Mouse (Mus musculus): ENCODE results near the gene Fam213a.

The Fam213a gene

GRCm38 (mm10) chr14:41004201-41005141, 9.1 kb downstream of the Fam213a start:
- DNase-seq: peak; percentile 59

- no peak for DNase-seq
Measured at GRCm38 (mm10) chr14:41001576-41001975, 12.0 kb downstream of the Fam213a start.

- DNase-seq: no peak
Measured at GRCm38 (mm10) chr14:41000801-41001200, 12.8 kb downstream of the Fam213a start.

- no peak for DNase-seq
Measured at GRCm38 (mm10) chr14:40999904-41000645, 13.5 kb downstream of the Fam213a start.

- DNase-seq: no peak
Measured at GRCm38 (mm10) chr14:40996171-40996570, 17.4 kb downstream of the Fam213a start.

- no peak for DNase-seq
Measured at GRCm38 (mm10) chr14:40992464-40992863, 21.1 kb downstream of the Fam213a start.

- no peak for DNase-seq
Measured at GRCm38 (mm10) chr14:40988780-40989179, 24.8 kb downstream of the Fam213a start.

- no peak for DNase-seq
Measured at GRCm38 (mm10) chr14:40987184-40987583, 26.4 kb downstream of the Fam213a start.

- DNase-seq: no peak
Measured at GRCm38 (mm10) chr14:40985635-40986034, 28.0 kb downstream of the Fam213a start.

GRCm38 (mm10) chr14:40979723-40980122, 33.9 kb downstream of the Fam213a start:
- no peak for DNase-seq

- peak; percentile 78 for DNase-seq
Measured at GRCm38 (mm10) chr14:40979002-40979401, 34.6 kb downstream of the Fam213a start.

- DNase-seq: peak; percentile 89
Measured at GRCm38 (mm10) chr14:40975127-40975721, 38.4 kb downstream of the Fam213a start.

- no peak for DNase-seq
Measured at GRCm38 (mm10) chr14:40968051-40968450, 45.5 kb downstream of the Fam213a start.

- no peak for DNase-seq
Measured at GRCm38 (mm10) chr14:40967598-40967900, 46.0 kb downstream of the Fam213a start.

- DNase-seq: peak; percentile 97
Measured at GRCm38 (mm10) chr14:40966862-40967597, 46.6 kb downstream of the Fam213a start.

- no peak for DNase-seq
Measured at GRCm38 (mm10) chr14:40966392-40966861, 47.2 kb downstream of the Fam213a start, which contains the start of gene Tspan14. Gene Tspan14 (minus strand): TSS chr14:40966807.

- DNase-seq: peak; percentile 47
Measured at GRCm38 (mm10) chr14:40965507-40966356, 47.9 kb downstream of the Fam213a start.

GRCm38 (mm10) chr14:40964881-40965280, 48.7 kb downstream of the Fam213a start:
- no peak for DNase-seq

- no peak for DNase-seq
Measured at GRCm38 (mm10) chr14:40964214-40964610, 49.4 kb downstream of the Fam213a start.

GRCm38 (mm10) chr14:40963501-40964213, 49.9 kb downstream of the Fam213a start:
- no peak for DNase-seq

Data from retina, postnatal 1 day (tissue).